Mouse (Mus musculus) stomach, embryonic 14.5 days (tissue): Measurements from ENCODE around the gene Alcam. TPM values are rescaled to one million over a fixed set of nuclear protein-coding genes. Genes with fewer than 3 reads are reported as not detected.

Source experiments
- ATAC-seq: fragments of 200-750 bp; cut with Nextera tagmentation; 2 replicates; pipeline ENCODE4 v1.8.0; 2017; ENCODE audit warnings: low read depth, moderate TSS enrichment; ENCODE audit not compliant: insufficient number of reproducible peaks, insufficient read depth, low FRiP score
- H3K27ac ChIP-seq: fragments of 300-500 bp; sonication (generic); 2 replicates; pipeline ENCODE4 v1.5.1; 2014; ENCODE audit warnings: mild to moderate bottlenecking, low read length, moderate library complexity, mixed read lengths
- H3K27me3 ChIP-seq: fragments of 300-500 bp; sonication (generic); 2 replicates; pipeline ENCODE4 v1.6.1; 2014; ENCODE audit warnings: low read length, control low read depth, mixed read lengths; ENCODE audit not compliant: control insufficient read depth, insufficient read depth
- H3K36me3 ChIP-seq: fragments of 300-500 bp; sonication (generic); 2 replicates; pipeline ENCODE4 v1.6.1; 2014; ENCODE audit warnings: mild to moderate bottlenecking, control low read depth, low read length, moderate library complexity, mixed read lengths; ENCODE audit not compliant: control insufficient read depth, insufficient read depth
- H3K4me1 ChIP-seq: fragments of 300-500 bp; sonication (generic); 2 replicates; pipeline ENCODE4 v1.6.1; 2014; ENCODE audit warnings: low read length, control low read depth, mixed read lengths; ENCODE audit not compliant: control insufficient read depth, insufficient read depth
- H3K4me2 ChIP-seq: fragments of 300-500 bp; sonication (generic); replicated peaks from 2 replicates; pipeline ENCODE4 v1.6.1; 2014; ENCODE audit warnings: low read depth, low read length, control low read depth
- H3K4me3 ChIP-seq: fragments of 300-500 bp; sonication (generic); 2 replicates; pipeline ENCODE4 v1.5.1; 2014; ENCODE audit warnings: low read depth, low read length, control low read depth
- H3K9ac ChIP-seq: fragments of 300-500 bp; sonication (generic); replicated peaks from 2 replicates; pipeline ENCODE4 v1.6.1; 2014; ENCODE audit warnings: low read depth, mild to moderate bottlenecking, control low read depth, low read length, moderate library complexity, mixed read lengths
- H3K9me3 ChIP-seq: fragments of 300-500 bp; sonication (generic); 2 replicates; pipeline ENCODE4 v1.6.1; 2016; ENCODE audit warnings: low read depth, low read length, control low read depth; ENCODE audit not compliant: control insufficient read depth
- WGBS: fragments of 180-500 bp; shearing (Covaris S2); extraction: QIAGEN DNeasy Blood & Tissue Kit; methylation state at CpG from one replicate; pipeline ENCODE4 v1.1.7; 2014; 5-methylcytosine and 5-hydroxymethylcytosine counted together
- polyA plus RNA-seq: library from polyadenylated mRNA; unstranded; fragments of >200 nt; fragmentation: Nextera tagmentation; extraction: Ambion mirVana; gene quantifications from 2 replicates; pipeline ENCODE4 v1.2.1, GENCODE M21; 2014

Gene Alcam
- 103 TPM in 2 replicates for polyA plus RNA-seq

GRCm38 (mm10) chr16:52453971-52454514 is at the start of gene Alcam:
Gene Alcam, minus strand, starts transcription at chr16:52454074.
- H3K9ac ChIP-seq, result peak within 1 kb of the TSS; percentile 38
- WGBS, result 3% methylated on average over 14 of the region's 14 CpGs
- 0 out of 2 replicates have a peak, but pooled peaks cover 8% of the 10 kb centered on the region for H3K4me1 ChIP-seq
- H3K36me3 ChIP-seq, result no peaks in the 10 kb centered on the region
- H3K27ac ChIP-seq, result peak within 1 kb of the TSS; percentile 85
- no peaks in the 10 kb centered on the region for H3K9me3 ChIP-seq
- ATAC-seq, result no peak
- H3K27me3 ChIP-seq, result no peaks in the 10 kb centered on the region
- H3K4me2 ChIP-seq, result peak within 1 kb of the TSS; percentile 86
- H3K4me3 ChIP-seq, result peak within 1 kb of the TSS; percentile 74

GRCm38 (mm10) chr16:52498757-52499335 is 45.0 kb upstream of the Alcam start:
- Histone ChIP-seq H3K4me2 (no peak overlapping the region), H3K27ac (no peak overlapping the region), H3K9ac (no peak overlapping the region), H3K9me3 (no peaks in the 10 kb centered on the region), H3K36me3 (no peaks in the 10 kb centered on the region), H3K4me1 (no peaks in the 10 kb centered on the region), H3K4me3 (no peak overlapping the region), H3K27me3 (no peaks in the 10 kb centered on the region)
- WGBS, result 73% methylated on average over 4 of the region's 4 CpGs
- ATAC-seq, result no peak

- H3K27me3 ChIP-seq, result no peaks in the 10 kb centered on the region
- 88% methylated on average over 1 of the region's 1 CpGs for WGBS
- no peak for ATAC-seq
- H3K9me3 ChIP-seq, result no peaks in the 10 kb centered on the region
- no peak overlapping the region for H3K27ac ChIP-seq
- no peak overlapping the region for H3K4me2 ChIP-seq
- H3K4me3 ChIP-seq, result no peak overlapping the region
- no peaks in the 10 kb centered on the region for H3K4me1 ChIP-seq
- no peaks in the 10 kb centered on the region for H3K36me3 ChIP-seq
- H3K9ac ChIP-seq, result no peak overlapping the region
Measured at GRCm38 (mm10) chr16:52490542-52490941, 36.7 kb upstream of the Alcam start.

GRCm38 (mm10) chr16:52474235-52474634 is 20.4 kb upstream of the Alcam start:
- no peak for ATAC-seq
- no peaks in the 10 kb centered on the region for H3K36me3 ChIP-seq
- WGBS, result 49% methylated on average over 4 of the region's 4 CpGs

GRCm38 (mm10) chr16:52473089-52473488 is 19.2 kb upstream of the Alcam start:
- 89% methylated on average over 2 of the region's 2 CpGs for WGBS
- no peak for ATAC-seq
- H3K27me3 ChIP-seq, result no peaks in the 10 kb centered on the region
- H3K9ac ChIP-seq, result no peak overlapping the region
- no peak overlapping the region for H3K27ac ChIP-seq
- no peak overlapping the region for H3K4me2 ChIP-seq
- no peaks in the 10 kb centered on the region for H3K36me3 ChIP-seq
- no peak overlapping the region for H3K4me3 ChIP-seq
- H3K4me1 ChIP-seq, result no peaks in the 10 kb centered on the region
- no peaks in the 10 kb centered on the region for H3K9me3 ChIP-seq

More at GRCm38 (mm10) chr16:52474235-52474634, 20.4 kb upstream of the Alcam start:
- Histone ChIP-seq H3K4me1 (no peaks in the 10 kb centered on the region), H3K27ac (peak overlapping the region; percentile 10; the same call in 1 of the 2 replicates), H3K4me2 (no peak overlapping the region), H3K9me3 (no peaks in the 10 kb centered on the region), H3K9ac (no peak overlapping the region), H3K4me3 (no peak overlapping the region), H3K27me3 (no peaks in the 10 kb centered on the region)

GRCm38 (mm10) chr16:52472635-52473034 is 18.8 kb upstream of the Alcam start:
- Histone ChIP-seq H3K4me2 (no peak overlapping the region), H3K9me3 (no peaks in the 10 kb centered on the region), H3K36me3 (no peaks in the 10 kb centered on the region), H3K27me3 (no peaks in the 10 kb centered on the region), H3K4me3 (no peak overlapping the region), H3K9ac (no peak overlapping the region), H3K4me1 (no peaks in the 10 kb centered on the region), H3K27ac (no peak overlapping the region)
- no peak for ATAC-seq
- WGBS, result 84% methylated on average over 3 of the region's 3 CpGs

GRCm38 (mm10) chr16:52472059-52472458 is 18.2 kb upstream of the Alcam start:
- Histone ChIP-seq H3K27me3 (no peaks in the 10 kb centered on the region), H3K36me3 (no peaks in the 10 kb centered on the region), H3K4me2 (no peak overlapping the region), H3K4me1 (no peaks in the 10 kb centered on the region), H3K4me3 (no peak overlapping the region), H3K9ac (no peak overlapping the region), H3K27ac (no peak overlapping the region), H3K9me3 (no peaks in the 10 kb centered on the region)
- peak; percentile 53 for ATAC-seq

GRCm38 (mm10) chr16:52470881-52471280 is 17.0 kb upstream of the Alcam start:
- Histone ChIP-seq H3K9ac (no peak overlapping the region), H3K27ac (no peak overlapping the region), H3K4me1 (no peaks in the 10 kb centered on the region), H3K4me2 (no peak overlapping the region), H3K9me3 (no peaks in the 10 kb centered on the region), H3K36me3 (no peaks in the 10 kb centered on the region), H3K4me3 (no peak overlapping the region), H3K27me3 (no peaks in the 10 kb centered on the region)
- WGBS, result 68% methylated on average over 2 of the region's 2 CpGs
- ATAC-seq, result no peak

- Histone ChIP-seq H3K4me1 (no peaks in the 10 kb centered on the region), H3K9ac (no peak overlapping the region), H3K27ac (no peak overlapping the region), H3K4me2 (no peak overlapping the region), H3K36me3 (no peaks in the 10 kb centered on the region), H3K4me3 (no peak overlapping the region), H3K27me3 (no peaks in the 10 kb centered on the region), H3K9me3 (no peaks in the 10 kb centered on the region)
- 81% methylated on average over 3 of the region's 3 CpGs for WGBS
- ATAC-seq, result no peak
Measured at GRCm38 (mm10) chr16:52470226-52470625, 16.4 kb upstream of the Alcam start.
